Mouse (Mus musculus) thymus, adult 2 months (tissue): ENCODE data around the gene Trpm4.

Experiments
- CTCF ChIP-seq: fragments of 200-500 bp; IDR thresholded peaks from 2 replicates; pipeline ENCODE4 v1.5.1; 2012; ENCODE audit warnings: mild to moderate bottlenecking, control low read depth, low read length, moderate library complexity, borderline replicate concordance; ENCODE audit not compliant: control insufficient read depth, poor library complexity, insufficient read depth; ENCODE audit errors: extremely low read depth
- POLR2A ChIP-seq: fragments of 200-500 bp; IDR thresholded peaks from 2 replicates; pipeline ENCODE4 v1.6.1; 2012; ENCODE audit warnings: mild to moderate bottlenecking, low read length, control low read depth, moderate library complexity; ENCODE audit not compliant: control insufficient read depth, poor library complexity, insufficient read depth; ENCODE audit errors: extremely low read depth

- no peak for TF ChIP-seq POLR2A
- TF ChIP-seq CTCF: no peak
Measured at GRCm38 (mm10) chr7:45302626-45303025, 31.0 kb downstream of the Trpm4 start.
